Mouse (Mus musculus): ENCODE data around the gene 2310046K23Rik. TPM values are rescaled to one million over a fixed set of nuclear protein-coding genes. Genes with fewer than 3 reads are reported as not detected.
"Not testable (repeated sequence)": the region's sequence is repeated elsewhere in the genome, so short reads cannot be mapped to it uniquely, and the experiment has no call there.

Gene 2310046K23Rik
- total RNA-seq (2022) = not detected

DNA sequence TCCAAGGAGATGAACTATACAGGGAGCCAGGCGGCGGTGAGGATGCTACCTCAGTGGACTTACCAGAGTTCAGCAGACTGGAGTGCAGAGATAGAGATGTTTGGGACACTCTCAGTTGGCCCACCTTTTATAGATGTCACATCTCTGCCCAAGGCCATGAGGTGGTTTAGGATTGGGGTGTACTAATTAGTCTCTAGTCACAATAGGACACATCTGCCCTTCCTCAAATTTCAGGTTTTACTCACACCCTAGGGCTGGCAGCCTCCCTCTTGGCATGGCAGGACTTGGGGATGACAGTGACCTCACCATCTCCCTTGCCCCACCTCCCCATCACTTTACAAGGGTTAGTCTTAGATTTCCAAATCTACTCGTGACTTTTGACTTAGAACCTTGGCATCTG is at the start of gene 2310046K23Rik:
Gene 2310046K23Rik (minus strand): TSS at position 101 of the 400 bp plus-strand sequence.
- no peak for DNase-seq (ENCODE audit: low spot score in 2 of 2)

DNA sequence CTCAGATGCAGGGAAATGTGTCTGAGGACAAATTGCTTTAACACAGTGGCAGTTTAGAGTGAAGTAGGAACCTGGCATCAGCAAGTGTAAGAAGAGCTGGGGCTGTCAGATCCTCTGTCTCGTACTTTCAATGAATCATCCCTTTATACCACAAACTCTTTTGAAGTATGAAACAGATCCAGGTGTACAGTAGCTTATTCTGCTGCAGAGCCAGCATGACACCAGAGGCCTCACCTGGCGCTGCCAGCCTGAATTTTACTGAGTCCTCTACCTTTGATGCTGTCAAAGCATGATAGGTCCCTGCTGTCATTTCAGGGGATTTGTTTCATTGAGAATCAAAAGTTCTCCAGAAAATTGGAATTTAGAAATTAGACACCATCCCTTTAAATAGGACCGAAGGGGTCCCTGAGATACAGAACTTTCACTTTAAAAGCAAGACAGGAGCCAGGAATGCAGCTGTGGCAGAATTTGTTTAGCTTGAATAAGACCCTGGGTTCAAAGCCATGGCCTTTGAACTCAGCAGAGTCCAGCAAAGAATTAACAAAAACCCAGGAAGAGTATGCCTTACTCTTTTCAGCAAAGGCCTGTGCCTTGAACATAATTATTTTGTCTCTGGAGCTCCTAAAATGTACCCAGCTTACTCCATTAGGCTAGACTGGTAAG is 49.0 kb upstream of the 2310046K23Rik start:
- no peak for DNase-seq (ENCODE audit: low spot score in 2 of 2)

DNA sequence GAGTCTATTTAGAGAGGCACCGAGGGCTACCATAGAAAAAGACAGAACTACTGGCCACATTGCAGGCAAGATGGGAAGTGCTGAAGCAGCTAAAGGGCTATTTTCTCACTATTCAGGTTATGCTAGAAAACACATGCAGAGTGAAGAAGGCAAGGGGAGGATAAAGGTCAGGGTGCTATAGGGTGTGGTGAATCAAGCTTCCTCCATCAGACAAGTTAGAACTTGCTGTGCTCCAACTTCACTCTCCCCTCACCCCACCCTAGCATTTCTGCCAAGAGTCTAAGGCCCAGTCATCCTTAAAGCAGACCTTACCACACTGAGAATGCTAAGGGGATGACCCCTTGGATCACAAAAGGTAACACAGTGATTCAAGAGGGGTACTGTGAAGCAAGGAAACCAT is 45.2 kb upstream of the 2310046K23Rik start:
- no peak for DNase-seq (ENCODE audit: low spot score in 2 of 2)

DNA sequence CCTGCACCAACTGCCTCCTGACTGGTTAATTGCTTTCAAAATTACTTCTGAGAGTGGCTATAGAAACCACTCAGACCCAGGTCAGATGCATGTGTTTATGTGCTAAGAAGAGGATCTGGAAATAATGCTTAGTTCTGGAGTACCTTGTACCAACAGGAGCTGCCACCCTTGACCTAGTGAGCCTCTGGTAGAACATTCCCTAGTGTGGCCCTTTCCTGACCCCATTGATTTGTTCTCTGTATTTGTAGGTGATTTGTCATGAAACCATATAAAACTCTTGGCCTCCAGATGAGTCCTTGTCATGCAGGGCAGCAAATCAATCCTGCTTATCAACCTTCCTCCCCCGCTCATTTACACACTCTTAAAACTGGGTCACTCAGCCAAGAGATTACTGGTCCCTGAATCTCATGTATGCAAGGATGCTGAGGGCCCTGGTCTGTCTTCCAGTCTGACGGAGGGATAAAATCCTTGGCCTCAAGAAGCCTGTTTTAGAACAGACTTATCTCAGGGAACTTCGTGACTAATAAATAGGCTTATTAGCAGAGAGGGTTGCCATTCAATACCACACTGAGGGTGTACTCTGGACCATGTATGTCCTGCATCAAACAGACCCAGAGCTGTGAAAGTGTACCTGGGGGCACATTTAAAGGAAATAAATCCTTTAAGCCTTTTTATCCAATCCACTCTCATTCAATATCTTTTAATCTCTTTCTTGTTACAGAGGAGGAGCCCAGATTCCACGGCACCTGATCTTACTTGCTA is 44.5 kb upstream of the 2310046K23Rik start:
- DNase-seq (ENCODE audit: low spot score in 2 of 2) = no peak

DNA sequence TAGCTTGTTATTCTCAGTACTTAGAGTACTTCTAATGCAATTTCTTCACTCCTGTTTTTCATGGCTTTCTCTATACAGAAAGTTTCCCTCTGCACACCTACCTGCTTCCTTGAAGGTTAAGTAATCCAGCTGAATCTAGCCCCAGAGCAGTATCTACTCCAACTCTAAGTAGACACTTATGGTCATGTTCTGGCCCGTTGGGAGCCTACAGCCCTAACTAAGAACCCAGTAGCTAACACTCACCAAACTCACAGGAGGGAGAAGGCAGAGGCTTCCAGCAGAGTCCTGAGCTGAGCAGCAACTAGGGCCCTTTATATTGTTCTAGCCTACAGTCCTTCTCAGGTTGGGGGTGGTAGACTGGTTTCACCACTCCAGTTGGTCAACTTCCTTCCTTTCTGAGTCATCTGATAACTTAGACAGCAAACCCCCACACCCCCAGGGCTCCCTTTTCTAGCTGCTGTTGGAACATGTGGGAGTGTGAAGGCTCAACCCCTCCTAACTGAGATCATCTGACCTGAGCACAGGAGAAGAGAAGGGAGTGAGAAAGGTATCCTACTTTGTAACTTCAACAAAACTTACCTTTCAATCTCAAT is 39.2 kb upstream of the 2310046K23Rik start, which contains the start of gene Ivl:
Gene Ivl (minus strand): TSS at position 287 of the 593 bp plus-strand sequence.
- no peak for DNase-seq (ENCODE audit: low spot score in 2 of 2)

DNA sequence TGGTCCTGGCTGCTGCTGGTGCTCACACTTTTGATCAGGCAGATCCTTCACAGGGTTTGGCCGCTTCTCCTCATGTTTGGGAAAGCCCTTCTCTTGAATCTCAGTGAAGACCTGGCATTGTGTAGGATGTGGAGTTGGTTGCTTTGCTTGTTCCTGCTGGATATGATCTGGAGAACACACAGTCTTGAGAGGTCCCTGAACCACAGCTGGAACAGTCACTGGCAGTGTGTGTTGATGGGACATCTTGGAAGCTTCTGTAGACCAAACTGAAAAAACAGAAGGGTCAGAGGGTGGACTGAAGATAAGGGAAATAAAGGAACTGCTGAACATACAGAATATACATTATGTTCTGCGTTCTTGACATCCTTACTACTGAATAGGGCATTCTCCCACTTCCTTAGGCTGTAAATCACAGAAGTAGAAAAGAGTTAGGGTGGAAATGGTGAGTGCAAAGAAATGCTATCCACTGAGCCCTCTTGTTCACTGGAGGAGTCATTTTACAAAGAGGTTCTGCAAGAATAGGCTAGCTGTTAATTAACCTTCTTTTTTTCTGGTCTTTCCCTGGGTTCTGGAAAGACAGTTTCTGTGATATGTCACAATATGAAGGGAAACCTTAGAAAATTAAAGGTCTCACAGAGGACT is 38.3 kb upstream of the 2310046K23Rik start:
- DNase-seq (ENCODE audit: low spot score in 2 of 2) = no peak

DNA sequence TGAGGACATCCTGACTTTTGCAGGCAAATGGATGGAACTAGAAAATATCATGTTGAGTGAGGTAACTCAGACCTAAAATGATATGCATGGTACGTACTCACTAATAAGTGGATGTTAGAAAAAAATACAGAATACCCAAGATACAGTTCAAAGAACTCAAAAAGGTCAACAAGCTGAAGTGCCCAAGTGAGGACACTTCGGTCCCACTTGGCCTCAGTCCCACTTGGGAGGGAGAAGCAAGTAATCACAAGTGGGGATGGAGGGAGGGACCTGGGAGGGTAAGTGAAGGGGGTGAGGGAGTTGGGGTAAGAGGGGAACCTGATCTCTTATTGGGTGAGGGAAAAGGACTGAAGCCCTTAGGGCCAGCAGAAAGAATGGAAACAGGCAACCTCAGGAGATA is 34.4 kb upstream of the 2310046K23Rik start:
- DNase-seq (ENCODE audit: low spot score in 2 of 2) = no peak

- no peak for DNase-seq (ENCODE audit: low spot score in 2 of 2)
Observed at GRCm38 (mm10) chr3:92565418-92565817, 31.1 kb upstream of the 2310046K23Rik start.

DNA sequence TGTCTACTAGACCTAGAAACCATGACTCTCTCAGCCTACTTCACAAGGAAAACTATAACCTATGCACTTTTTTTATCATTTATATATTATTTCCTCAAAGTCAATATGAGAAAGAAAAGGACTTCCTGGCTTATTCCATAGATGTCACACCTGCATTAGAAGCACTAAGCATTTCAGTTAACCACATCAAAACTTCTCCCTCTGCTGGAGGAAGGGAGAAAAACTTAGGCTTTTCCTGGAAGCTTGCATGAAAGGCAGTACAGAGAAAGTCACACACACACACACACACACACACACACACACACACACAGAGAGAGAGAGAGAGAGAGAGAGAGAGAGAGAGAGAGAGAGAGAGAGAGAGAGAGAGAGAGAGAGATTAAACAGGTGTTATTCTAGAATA is 22.0 kb downstream of the 2310046K23Rik start:
- no peak for DNase-seq (ENCODE audit: low spot score in 2 of 2)

DNA sequence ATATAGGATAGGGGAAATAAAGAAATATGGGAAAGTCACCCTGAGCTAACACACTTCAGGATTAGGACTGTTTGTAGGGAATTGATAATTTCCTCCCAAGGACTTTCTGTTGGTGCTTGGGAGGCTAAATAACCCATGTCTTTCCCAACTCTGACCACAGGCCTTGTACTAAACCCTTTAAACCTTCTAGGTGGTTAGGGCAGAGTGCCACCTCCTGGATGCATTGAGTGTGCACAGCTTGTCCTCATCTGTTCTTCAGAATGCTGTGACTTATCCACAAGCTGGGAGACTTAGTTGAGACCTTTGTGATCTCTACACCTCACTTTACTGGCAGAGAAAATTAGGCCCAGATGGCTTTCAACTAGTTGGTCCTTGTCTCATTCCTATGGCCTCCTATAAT is 23.5 kb downstream of the 2310046K23Rik start:
- DNase-seq (ENCODE audit: low spot score in 2 of 2) = no peak

GRCm38 (mm10) chr3:92508185-92508584 is 26.1 kb downstream of the 2310046K23Rik start:
- no peak for DNase-seq (ENCODE audit: low spot score in 2 of 2)

GRCm38 (mm10) chr3:92503528-92503927 is 30.8 kb downstream of the 2310046K23Rik start:
- no peak for DNase-seq (ENCODE audit: low spot score in 2 of 2)

- no peak for DNase-seq (ENCODE audit: low spot score in 2 of 2)
Observed at GRCm38 (mm10) chr3:92500393-92500792, 33.9 kb downstream of the 2310046K23Rik start, which contains the start of gene Sprr4. Gene Sprr4, minus strand, starts transcription at chr3:92500493.

DNA sequence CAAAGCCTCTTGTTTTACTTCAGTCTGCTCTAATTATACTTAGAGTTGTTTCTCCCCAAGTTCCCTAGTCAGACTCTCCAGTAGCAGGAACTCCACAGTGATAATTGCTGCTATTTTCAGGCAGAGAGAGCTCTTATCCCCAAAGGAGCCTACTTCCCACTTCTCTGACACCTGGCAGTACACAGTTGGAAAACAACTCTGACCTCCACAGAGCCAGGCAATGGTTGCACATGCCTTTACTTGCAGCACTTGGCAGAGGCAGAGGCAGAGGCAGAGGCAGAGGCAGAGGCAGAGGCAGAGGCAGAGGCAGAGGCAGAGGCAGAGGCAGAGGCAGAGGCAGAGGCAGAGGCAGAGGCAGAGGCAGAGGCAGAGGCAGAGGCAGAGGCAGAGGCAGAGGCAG is 44.0 kb downstream of the 2310046K23Rik start:
- not testable (repeated sequence) for DNase-seq (ENCODE audit: low spot score in 2 of 2)

DNA sequence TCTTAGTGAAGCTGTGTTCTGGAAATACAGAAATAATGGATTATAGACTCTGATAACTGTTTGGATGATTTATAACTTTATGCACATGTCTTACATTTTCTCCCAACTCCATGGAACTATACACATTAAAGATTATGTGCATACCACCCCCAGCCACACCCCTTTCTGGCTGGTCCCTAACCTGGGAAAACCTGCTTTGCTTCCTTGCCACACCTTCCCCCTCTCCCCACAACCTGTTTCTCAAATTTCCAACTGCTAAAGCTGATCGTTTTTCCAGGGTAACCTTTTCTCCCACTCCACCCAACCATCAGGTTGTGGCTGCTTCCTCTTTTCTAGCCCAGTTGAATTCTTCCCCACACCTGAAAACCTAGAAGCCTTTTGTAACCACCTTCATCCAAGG is 48.0 kb downstream of the 2310046K23Rik start:
- no peak for DNase-seq (ENCODE audit: low spot score in 2 of 2)

- DNase-seq (ENCODE audit: low spot score in 2 of 2) = no peak
Observed at GRCm38 (mm10) chr3:92485863-92486262, 48.4 kb downstream of the 2310046K23Rik start, which contains the start of gene Sprr1a. Gene Sprr1a, minus strand, starts transcription at chr3:92485895.

Other genes with a start within 250 kb of the 2310046K23Rik start
- gene Sprr2a3, start 249.1 kb downstream of the 2310046K23Rik start, total RNA-seq (2022) = not detected
- gene Sprr2b, start 217.9 kb downstream of the 2310046K23Rik start, total RNA-seq (2022) = not detected
- gene Sprr2d, start 195.4 kb downstream of the 2310046K23Rik start, total RNA-seq (2022) = not detected
- not detected for gene Sprr2e, start 182.4 kb downstream of the 2310046K23Rik start, total RNA-seq (2022)
- not detected for gene Sprr2f, start 169.3 kb downstream of the 2310046K23Rik start, total RNA-seq (2022)
- gene Sprr2h, start 148.8 kb downstream of the 2310046K23Rik start, total RNA-seq (2022) = not detected
- not detected for gene Sprr2i, start 126.5 kb downstream of the 2310046K23Rik start, total RNA-seq (2022)
- not detected for gene Sprr2j-ps, start 116.4 kb downstream of the 2310046K23Rik start, total RNA-seq (2022)
- gene Gm9774, start 105.1 kb downstream of the 2310046K23Rik start, total RNA-seq (2022) = 1 to 10 TPM in 3 of 4 experiments, not detected in 1; 2.3 to 3.3 (median 3.2) TPM
- gene Sprr2k, start 101.9 kb downstream of the 2310046K23Rik start, total RNA-seq (2022) = not detected
- gene Sprr1b, start 95.7 kb downstream of the 2310046K23Rik start, total RNA-seq (2022) = not detected
- gene Sprr3, start 75.8 kb downstream of the 2310046K23Rik start, total RNA-seq (2022) = not detected
- gene Sprr1a, start 48.6 kb downstream of the 2310046K23Rik start, total RNA-seq (2022) = not detected
- not detected for gene Sprr4, start 34.0 kb downstream of the 2310046K23Rik start, total RNA-seq (2022)
- gene Ivl, start 39.2 kb upstream of the 2310046K23Rik start, total RNA-seq (2022) = not detected
- not detected for gene Smcp, start 54.5 kb upstream of the 2310046K23Rik start, total RNA-seq (2022)
- not detected for gene 2210017I01Rik, start 73.0 kb upstream of the 2310046K23Rik start, total RNA-seq (2022)
- gene Lce6a, start 87.1 kb upstream of the 2310046K23Rik start, total RNA-seq (2022) = not detected
- gene Lce1a1, start 113.8 kb upstream of the 2310046K23Rik start, total RNA-seq (2022) = not detected
- gene Lce1b, start 122.4 kb upstream of the 2310046K23Rik start, total RNA-seq (2022) = not detected
- not detected for gene Lce1a2, start 135.8 kb upstream of the 2310046K23Rik start, total RNA-seq (2022)
- gene Lce1c, start 144.7 kb upstream of the 2310046K23Rik start, total RNA-seq (2022) = not detected
- not detected for gene Lce1d, start 152.7 kb upstream of the 2310046K23Rik start, total RNA-seq (2022)
- gene Lce1e, start 174.6 kb upstream of the 2310046K23Rik start, total RNA-seq (2022) = not detected
- gene Lce1f, start 185.8 kb upstream of the 2310046K23Rik start, total RNA-seq (2022) = not detected
- gene Gm38119, start 204.6 kb upstream of the 2310046K23Rik start, total RNA-seq (2022) = not detected
- gene Lce1g, start 217.8 kb upstream of the 2310046K23Rik start, total RNA-seq (2022) = not detected
- not detected for gene Lce1h, start 230.6 kb upstream of the 2310046K23Rik start, total RNA-seq (2022)
- gene Lce1i, start 244.4 kb upstream of the 2310046K23Rik start, total RNA-seq (2022) = not detected

Measured in left cerebral cortex, adult 8-10 months (tissue).